In the genomic region with DNA sequence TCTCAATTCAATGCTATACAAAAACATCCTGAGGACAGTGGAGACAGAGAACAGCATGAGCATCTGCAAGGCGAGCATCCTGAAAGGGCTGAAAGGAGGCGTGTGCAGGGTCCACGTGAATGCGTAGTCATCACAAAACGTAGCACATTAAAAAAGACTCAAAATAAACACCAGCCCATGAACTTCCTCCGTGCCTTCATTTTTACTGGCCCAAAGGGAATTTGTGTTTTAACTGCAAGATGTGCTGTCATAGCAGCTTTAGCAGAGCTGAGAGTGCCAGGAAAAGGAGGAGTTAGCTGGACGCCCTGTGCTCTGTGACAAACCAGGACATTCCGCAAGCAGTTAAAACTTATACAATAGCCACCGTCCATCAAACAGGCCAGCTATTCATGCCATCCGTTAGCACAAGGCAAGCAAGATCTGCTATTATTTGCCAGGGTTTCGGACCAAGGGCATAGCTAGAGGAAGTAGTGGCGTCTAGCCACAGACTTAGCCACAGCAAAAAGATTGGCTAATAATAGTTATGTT, we compare ENCODE assay signal across 8 mouse cellular contexts.
A peak's percentile ranks its signal among the peaks of the same experiment; 100 is the strongest.
DNase-seq lines count a peak whose midpoint lies in the region; ATAC-seq and TF ChIP-seq lines count a peak whose summit lies in the region.

No protein-coding gene starts in this region.

- peak; percentile 25; the same call in 1 of the 2 replicates for ATAC-seq in forebrain, postnatal 0 days
- ATAC-seq in neural tube, embryonic 14.5 days (ENCODE audit: low read depth): no peak

- H3K9me3 ChIP-seq in forebrain, postnatal 0 days (ENCODE audit: low read length): no peaks in the 10 kb centered on the region
- no peaks in the 10 kb centered on the region for H3K9me3 ChIP-seq in neural tube, embryonic 14.5 days (ENCODE audit: control insufficient read depth, low read length)

- H3K4me1 ChIP-seq in forebrain, postnatal 0 days (ENCODE audit: insufficient read depth): 0 out of 2 replicates have a peak, but pooled peaks cover 12% of the 10 kb centered on the region
- H3K4me1 ChIP-seq in neural tube, embryonic 14.5 days (ENCODE audit: control insufficient read depth, insufficient read depth, low read length): peaks cover 10% of the 10 kb centered on the region; the same call in 1 of the 2 replicates

- H3K27ac ChIP-seq in forebrain, postnatal 0 days (ENCODE audit: low read depth, low read length): no peak overlapping the region
- peak overlapping the region; percentile 34 for H3K27ac ChIP-seq in neural tube, embryonic 14.5 days (ENCODE audit: low read depth, low read length)

- no peak overlapping the region for H3K4me3 ChIP-seq in forebrain, postnatal 0 days (ENCODE audit: low read depth, low read length)
- H3K4me3 ChIP-seq in neural tube, embryonic 14.5 days (ENCODE audit: low read depth, low read length): 0 out of 2 replicates have a peak overlapping the region, but pooled peaks have one; percentile 9

- peak overlapping the region; percentile 31 for H3K4me2 ChIP-seq in forebrain, postnatal 0 days (ENCODE audit: low read depth)
- H3K4me2 ChIP-seq in neural tube, embryonic 14.5 days (ENCODE audit: low read depth, low read length): peak overlapping the region; percentile 40

- no peak overlapping the region for H3K9ac ChIP-seq in forebrain, postnatal 0 days
- H3K9ac ChIP-seq in neural tube, embryonic 14.5 days (replicated peaks; ENCODE audit: low read depth, low read length): peak overlapping the region; percentile 16; the same call in 1 of the 2 replicates

- DNase-seq in gastrocnemius, adult 18-20 months (ENCODE audit: low spot score): peak; percentile 48
- DNase-seq in gastrocnemius, postnatal 10 days: no peak
- peak; percentile 79 for DNase-seq in Muller cell, postnatal 12 days (ENCODE audit: inconsistent ontology term)
- peak; percentile 40 for DNase-seq in forebrain, postnatal 0 days
- peak; percentile 29 to 47 for DNase-seq in left cerebral cortex, adult 18-20 months (ENCODE audit: low spot score in 2 of 2)
- DNase-seq in cerebellum, adult 9-10 months: no peak
- no peak for DNase-seq in natural killer cell, adult 2 months (ENCODE audit: low spot score in 2 of 2)

- H3K36me3 ChIP-seq in forebrain, postnatal 0 days (ENCODE audit: insufficient read depth): no peaks in the 10 kb centered on the region
- no peaks in the 10 kb centered on the region for H3K36me3 ChIP-seq in neural tube, embryonic 14.5 days (ENCODE audit: control insufficient read depth, insufficient read depth, low read length)

- no peaks in the 10 kb centered on the region for H3K27me3 ChIP-seq in forebrain, postnatal 0 days (ENCODE audit: insufficient read depth, low read length)
- H3K27me3 ChIP-seq in neural tube, embryonic 14.5 days (ENCODE audit: control insufficient read depth, insufficient read depth, low read length): no peaks in the 10 kb centered on the region

- TF ChIP-seq CTCF in forebrain, postnatal 0 days (IDR thresholded peaks at IDR 0.05; ENCODE audit: low read depth): no peak

- WGBS in forebrain, postnatal 0 days: 6% methylated on average over 12 of the region's 12 CpGs
- WGBS in neural tube, embryonic 14.5 days: 7% methylated on average over 12 of the region's 12 CpGs

Comparison
In these comparisons a context has a peak if more than half of its experiments do, and no peak if none do; other contexts are left out.
1. DNase-seq: peak in gastrocnemius, adult 18-20 months (single experiment), Muller cell, postnatal 12 days (single experiment), forebrain, postnatal 0 days (single experiment) and left cerebral cortex, adult 18-20 months (2 of 2); none in gastrocnemius, postnatal 10 days (single experiment), cerebellum, adult 9-10 months (single experiment) and natural killer cell, adult 2 months (0 of 2).